Mouse (Mus musculus) E14TG2a.4 (cell line): Measurements from ENCODE around the gene Itgae.
A peak's percentile ranks its signal among the peaks of the same experiment; 100 is the strongest.

Source experiments
- H3K27me3 ChIP-seq: 2 replicates; pipeline ENCODE4 v1.6.1; 2014; ENCODE audit warnings: low read length, control low read depth; ENCODE audit not compliant: insufficient read depth
- H3K36me3 ChIP-seq: 2 replicates; pipeline ENCODE4 v1.6.1; 2014; ENCODE audit warnings: low read length, control low read depth; ENCODE audit not compliant: insufficient read depth
- H3K4me1 ChIP-seq: replicated peaks from 2 replicates; pipeline ENCODE4 v1.6.1; 2014; ENCODE audit warnings: low read depth, low read length, control low read depth
- H3K4me3 ChIP-seq: replicated peaks from 2 replicates; pipeline ENCODE4 v1.5.1; 2014; ENCODE audit warnings: mild to moderate bottlenecking, low read length
- H3K9me3 ChIP-seq: 2 replicates; pipeline ENCODE4 v1.6.1; 2014; ENCODE audit warnings: low read length, control low read depth
- CTCF ChIP-seq: conservative IDR thresholded peaks from 2 replicates; pipeline ENCODE4 v1.5.1; 2014; ENCODE audit warnings: low read length
- NANOG ChIP-seq: IDR thresholded peaks from 2 replicates; pipeline ENCODE4 v1.6.1; 2014; ENCODE audit warnings: borderline replicate concordance, low read length, mixed read lengths
- POU5F1 ChIP-seq: IDR thresholded peaks from 2 replicates; pipeline ENCODE4 v1.6.1; 2014; ENCODE audit warnings: low read length, borderline replicate concordance

Itgae gene

DNA sequence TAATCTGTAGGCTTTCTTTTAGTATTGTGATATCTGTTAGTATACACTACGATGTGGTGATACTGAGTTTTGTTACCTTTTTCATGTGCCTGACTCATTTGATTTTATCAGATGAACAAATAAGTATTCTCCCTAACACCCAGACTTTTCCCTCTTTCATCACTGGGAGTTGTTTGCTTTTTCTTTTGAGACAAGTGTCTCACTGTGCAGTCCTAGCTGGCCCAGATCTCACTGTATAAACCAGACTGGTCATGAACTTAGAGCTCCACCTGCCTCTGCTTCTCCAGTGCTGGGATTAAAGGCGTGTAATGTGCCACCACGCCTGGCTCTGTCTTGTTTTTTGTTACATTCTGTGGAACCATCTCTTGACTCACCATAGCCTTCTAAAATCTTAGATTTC, 30.8 kb upstream of the Itgae start:
- TF ChIP-seq NANOG (no peak), POU5F1 (no peak), CTCF (no peak)
- H3K9me3 ChIP-seq, result peaks cover 4% of the 10 kb centered on the region; the same call in 1 of the 2 replicates
- H3K4me3 ChIP-seq, result no peak overlapping the region
- no peaks in the 10 kb centered on the region for H3K27me3 ChIP-seq
- peaks cover 74% of the 10 kb centered on the region for H3K36me3 ChIP-seq
- 0 out of 2 replicates have a peak, but pooled peaks cover 3% of the 10 kb centered on the region for H3K4me1 ChIP-seq

DNA sequence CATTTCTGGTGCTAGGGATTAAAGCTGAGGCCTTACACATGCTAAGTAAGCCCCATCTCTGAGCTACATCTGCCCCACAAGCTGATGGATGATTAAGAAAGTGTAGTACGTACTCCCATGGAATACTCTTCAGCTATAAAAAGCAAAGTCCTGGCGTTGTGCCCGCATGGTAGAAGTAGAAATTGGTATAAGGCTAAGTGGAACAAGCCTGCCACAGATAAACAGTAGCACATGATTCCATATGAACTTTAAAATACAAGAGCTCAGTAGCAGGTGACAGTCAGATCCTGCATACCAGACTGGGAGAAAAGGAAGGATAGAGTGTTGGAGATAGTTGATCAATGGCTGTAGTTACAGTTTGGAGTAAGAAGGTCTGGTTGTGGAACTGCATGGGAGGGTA, 29.0 kb upstream of the Itgae start:
- Histone ChIP-seq H3K36me3 (peaks cover 67% of the 10 kb centered on the region), H3K4me1 (0 out of 2 replicates have a peak, but pooled peaks cover 3% of the 10 kb centered on the region), H3K9me3 (peaks cover 14% of the 10 kb centered on the region), H3K27me3 (no peaks in the 10 kb centered on the region), H3K4me3 (no peak overlapping the region)
- TF ChIP-seq NANOG (no peak), CTCF (no peak), POU5F1 (no peak)

DNA sequence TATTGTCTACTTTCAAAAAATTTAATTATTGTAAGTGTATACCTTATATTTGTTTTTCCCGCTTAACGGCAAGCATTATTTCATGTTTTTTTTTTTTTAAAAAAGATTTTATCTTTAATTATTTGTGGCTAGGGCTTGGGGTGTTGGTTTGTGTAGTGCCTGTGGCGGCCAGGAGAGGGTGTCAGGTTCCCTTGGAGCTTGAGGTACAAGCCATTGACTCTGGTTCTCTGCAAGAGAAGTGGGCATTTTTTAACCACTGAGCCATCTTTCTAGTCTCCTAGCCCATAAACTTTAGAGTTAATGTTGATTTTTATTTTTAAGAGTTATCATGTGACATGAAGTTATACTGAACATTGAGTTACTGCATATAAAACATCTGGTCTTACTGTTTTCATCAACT, 18.5 kb upstream of the Itgae start:
- Histone ChIP-seq H3K4me3 (no peak overlapping the region), H3K27me3 (no peaks in the 10 kb centered on the region), H3K9me3 (0 out of 2 replicates have a peak, but pooled peaks cover 4% of the 10 kb centered on the region), H3K4me1 (no peaks in the 10 kb centered on the region), H3K36me3 (peaks cover 91% of the 10 kb centered on the region)
- no peak for TF ChIP-seq NANOG
- peak; percentile 70 for TF ChIP-seq CTCF

DNA sequence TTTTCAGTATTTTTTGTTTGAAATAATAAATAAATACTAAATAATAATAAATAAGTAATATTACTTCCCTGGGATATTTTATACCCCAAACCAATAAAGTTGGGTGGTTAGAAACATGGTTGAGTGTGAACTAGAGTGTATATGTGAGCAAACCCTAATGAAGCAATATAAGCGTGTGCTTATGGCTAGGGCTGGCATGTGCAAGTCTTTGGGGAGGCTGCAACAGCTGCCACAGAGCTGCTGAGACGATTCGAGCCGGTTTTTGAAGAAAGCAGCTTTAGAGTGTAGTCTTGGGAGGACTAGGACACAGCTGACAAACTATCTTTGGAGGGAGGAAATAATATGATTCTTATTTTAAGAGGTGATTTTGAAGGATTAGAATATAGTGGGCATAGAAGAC, 14.1 kb upstream of the Itgae start:
- Histone ChIP-seq H3K9me3 (no peaks in the 10 kb centered on the region), H3K36me3 (peaks cover 93% of the 10 kb centered on the region), H3K27me3 (no peaks in the 10 kb centered on the region), H3K4me1 (no peaks in the 10 kb centered on the region), H3K4me3 (no peak overlapping the region)
- TF ChIP-seq CTCF (no peak), POU5F1 (no peak), NANOG (no peak)

DNA sequence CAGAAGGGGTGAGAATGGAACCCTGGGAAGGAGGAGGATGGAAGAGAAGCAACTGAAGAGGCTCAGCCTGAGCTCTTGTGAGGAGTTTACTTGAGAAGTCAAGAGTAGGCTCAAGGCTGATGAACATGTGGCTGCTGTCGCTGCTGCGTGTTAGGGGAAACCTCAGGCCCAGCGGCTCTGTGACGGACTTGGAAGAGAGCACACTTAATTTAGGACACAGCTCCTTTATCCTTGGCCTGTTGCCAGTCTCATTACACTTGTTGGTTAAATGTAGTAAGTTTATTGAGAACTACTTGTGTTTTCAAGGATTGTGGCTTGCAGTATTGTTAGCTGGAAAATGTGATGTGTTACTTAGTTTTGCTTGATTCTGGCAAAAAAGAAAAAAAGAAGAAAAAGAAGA, 13.7 kb upstream of the Itgae start:
- Histone ChIP-seq H3K36me3 (peaks cover 94% of the 10 kb centered on the region), H3K9me3 (no peaks in the 10 kb centered on the region), H3K27me3 (no peaks in the 10 kb centered on the region), H3K4me1 (no peaks in the 10 kb centered on the region), H3K4me3 (no peak overlapping the region)
- no peak for TF ChIP-seq NANOG
- no peak for TF ChIP-seq CTCF

DNA sequence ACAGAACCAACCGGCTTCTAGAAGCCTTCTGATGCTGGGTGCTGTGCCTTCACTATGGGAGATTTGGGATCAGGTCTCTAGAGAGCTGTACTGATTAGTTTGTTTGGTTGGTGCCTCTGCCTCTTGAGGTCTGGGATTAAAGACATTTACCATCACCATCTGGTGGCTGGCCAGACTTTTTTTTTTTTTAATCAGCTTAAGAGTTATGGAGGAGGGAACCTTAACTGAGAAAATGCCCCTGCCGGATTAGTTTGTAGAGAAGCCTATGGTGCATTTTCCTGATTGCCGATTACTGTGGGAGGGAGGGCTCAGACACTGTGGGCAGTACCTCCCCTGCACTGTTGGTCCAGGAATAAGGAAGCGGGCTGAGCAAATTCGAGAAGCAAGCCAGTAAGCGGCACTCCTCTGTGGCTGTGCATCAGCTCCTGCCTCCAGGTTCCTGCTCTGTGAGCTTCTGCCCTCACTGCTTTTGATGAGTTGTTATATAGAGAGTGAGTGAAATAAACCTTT, 13.1 kb upstream of the Itgae start:
- H3K36me3 ChIP-seq, result peaks cover 96% of the 10 kb centered on the region
- H3K9me3 ChIP-seq, result no peaks in the 10 kb centered on the region
- TF ChIP-seq NANOG (no peak), POU5F1 (no peak), CTCF (no peak)
- H3K4me1 ChIP-seq, result no peaks in the 10 kb centered on the region
- H3K27me3 ChIP-seq, result no peaks in the 10 kb centered on the region
- H3K4me3 ChIP-seq, result no peak overlapping the region

DNA sequence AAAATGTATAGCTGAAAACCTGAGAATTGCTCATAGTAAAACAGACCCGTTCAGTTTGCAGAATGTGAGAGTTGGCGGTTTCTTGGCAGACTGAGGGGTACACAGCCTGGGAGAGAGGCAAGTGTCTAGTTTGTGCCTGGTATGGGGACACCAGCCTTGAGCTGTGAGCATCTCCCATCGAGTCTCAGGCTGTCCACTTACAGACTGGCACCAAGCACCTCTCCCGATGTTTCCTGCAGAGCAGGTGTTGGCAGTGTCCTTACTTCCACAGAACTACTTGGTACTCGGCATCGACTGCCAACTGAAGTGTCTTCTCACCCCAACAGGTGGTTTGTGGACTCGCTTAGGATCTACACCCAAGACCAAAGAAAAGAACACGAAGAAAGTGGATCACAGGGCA, 11.8 kb upstream of the Itgae start:
- Histone ChIP-seq H3K27me3 (no peaks in the 10 kb centered on the region), H3K4me3 (no peak overlapping the region), H3K4me1 (no peaks in the 10 kb centered on the region), H3K36me3 (peaks cover 88% of the 10 kb centered on the region), H3K9me3 (no peaks in the 10 kb centered on the region)
- TF ChIP-seq NANOG, result no peak
- TF ChIP-seq POU5F1, result no peak
- TF ChIP-seq CTCF, result no peak

DNA sequence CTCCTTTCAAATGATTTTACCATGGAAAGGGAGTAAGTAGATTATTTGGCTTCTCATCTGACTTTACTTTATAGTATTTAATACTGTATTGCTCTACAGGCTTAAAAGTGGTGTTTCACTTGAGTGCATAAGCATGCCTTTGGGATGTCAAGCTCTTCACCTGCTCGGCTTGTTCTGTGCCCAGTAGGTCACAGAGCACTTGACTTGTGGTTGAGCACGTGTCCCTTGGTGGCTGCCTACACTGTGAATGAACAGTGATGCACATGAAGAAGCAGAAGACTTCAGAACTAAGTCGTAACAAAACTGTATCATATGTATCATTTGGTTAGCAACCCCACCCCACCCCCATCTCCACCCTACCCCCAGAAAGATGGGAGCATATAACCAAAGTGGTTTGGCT, 10.1 kb upstream of the Itgae start:
- no peaks in the 10 kb centered on the region for H3K27me3 ChIP-seq
- H3K36me3 ChIP-seq, result peaks cover 84% of the 10 kb centered on the region
- 0 out of 2 replicates have a peak, but pooled peaks cover 2% of the 10 kb centered on the region for H3K4me1 ChIP-seq
- H3K9me3 ChIP-seq, result no peaks in the 10 kb centered on the region
- TF ChIP-seq CTCF (no peak), NANOG (no peak), POU5F1 (no peak)
- H3K4me3 ChIP-seq, result no peak overlapping the region

DNA sequence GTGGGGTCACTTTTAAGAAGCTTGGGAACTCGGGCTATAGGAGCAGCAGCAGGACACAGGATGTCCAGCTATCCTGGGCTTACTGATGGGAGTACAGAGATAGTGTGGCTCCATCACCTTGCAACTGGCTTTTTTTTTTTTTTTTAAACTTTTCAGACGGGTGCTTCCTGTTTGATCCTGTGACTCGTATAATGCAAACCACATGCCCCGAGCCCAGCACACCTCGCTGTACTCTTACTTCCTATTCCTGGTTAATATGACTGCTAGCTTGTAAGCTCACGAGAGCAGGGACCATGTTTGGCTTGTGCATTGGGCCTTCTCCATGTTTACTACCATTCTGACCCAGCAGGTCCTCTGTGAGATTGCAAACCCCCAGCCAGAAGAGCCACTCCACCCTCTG, 6.1 kb upstream of the Itgae start:
- H3K4me3 ChIP-seq, result no peak overlapping the region
- peaks cover 44% of the 10 kb centered on the region for H3K36me3 ChIP-seq
- no peaks in the 10 kb centered on the region; the same call in 1 of the 2 replicates for H3K27me3 ChIP-seq
- no peak for TF ChIP-seq CTCF
- no peak for TF ChIP-seq POU5F1
- TF ChIP-seq NANOG, result no peak
- no peaks in the 10 kb centered on the region for H3K9me3 ChIP-seq
- H3K4me1 ChIP-seq, result 0 out of 2 replicates have a peak, but pooled peaks cover 4% of the 10 kb centered on the region
